Mouse (Mus musculus) heart, embryonic 11.5 days (tissue): ENCODE data around the gene Prkca. TPM values are rescaled to one million over a fixed set of nuclear protein-coding genes. Genes with fewer than 3 reads are reported as not detected.

Experiments
- ATAC-seq: fragments of 200-750 bp; cut with Nextera tagmentation; replicated peaks from 2 replicates; pipeline ENCODE4 v1.8.0; 2017; ENCODE audit warnings: moderate library complexity; ENCODE audit not compliant: insufficient number of reproducible peaks, low FRiP score, low TSS enrichment
- H3K27ac ChIP-seq: fragments of 300-500 bp; sonication (generic); 2 replicates; pipeline ENCODE4 v1.5.1; 2014; ENCODE audit warnings: mild to moderate bottlenecking, low read depth, low read length
- H3K27me3 ChIP-seq: fragments of 300-500 bp; sonication (generic); 2 replicates; pipeline ENCODE4 v1.6.1; 2014; ENCODE audit warnings: mild to moderate bottlenecking, low read length, mixed read lengths; ENCODE audit not compliant: control insufficient read depth, insufficient read depth
- H3K36me3 ChIP-seq: fragments of 300-500 bp; sonication (generic); 2 replicates; pipeline ENCODE4 v1.6.1; 2014; ENCODE audit warnings: mild to moderate bottlenecking, low read length, moderate library complexity, mixed read lengths; ENCODE audit not compliant: control insufficient read depth, insufficient read depth
- H3K4me1 ChIP-seq: fragments of 300-500 bp; sonication (generic); 2 replicates; pipeline ENCODE4 v1.6.1; 2014; ENCODE audit warnings: low read length; ENCODE audit not compliant: control insufficient read depth, insufficient read depth
- H3K4me2 ChIP-seq: fragments of 300-500 bp; sonication (generic); 2 replicates; pipeline ENCODE4 v1.6.1; 2014; ENCODE audit warnings: mild to moderate bottlenecking, moderate library complexity
- H3K4me3 ChIP-seq: fragments of 300-500 bp; sonication (generic); 2 replicates; pipeline ENCODE4 v1.5.1; 2014; ENCODE audit warnings: low read depth, low read length
- H3K9ac ChIP-seq: fragments of 300-500 bp; sonication (generic); 2 replicates; pipeline ENCODE4 v1.6.1; 2014; ENCODE audit warnings: mild to moderate bottlenecking, low read depth, low read length, moderate library complexity
- H3K9me3 ChIP-seq: fragments of 300-500 bp; sonication (generic); replicated peaks from 2 replicates; pipeline ENCODE4 v1.6.1; 2016; ENCODE audit warnings: low read length; ENCODE audit not compliant: control insufficient read depth
- WGBS: fragments of 180-500 bp; shearing (Covaris S2); extraction: QIAGEN DNeasy Blood & Tissue Kit; methylation state at CpG from one replicate; pipeline ENCODE4 v1.1.7; 2014; ENCODE audit not compliant: insufficient replicate concordance; 5-methylcytosine and 5-hydroxymethylcytosine counted together
- polyA plus RNA-seq: library from polyadenylated mRNA; unstranded; fragments of >200 nt; fragmentation: Nextera tagmentation; extraction: Ambion mirVana; gene quantifications from 2 replicates; pipeline ENCODE4 v1.2.1, GENCODE M21; 2014

The Prkca gene
- polyA plus RNA-seq, 1 experiment from 2014 or later: 16.9 TPM

DNA sequence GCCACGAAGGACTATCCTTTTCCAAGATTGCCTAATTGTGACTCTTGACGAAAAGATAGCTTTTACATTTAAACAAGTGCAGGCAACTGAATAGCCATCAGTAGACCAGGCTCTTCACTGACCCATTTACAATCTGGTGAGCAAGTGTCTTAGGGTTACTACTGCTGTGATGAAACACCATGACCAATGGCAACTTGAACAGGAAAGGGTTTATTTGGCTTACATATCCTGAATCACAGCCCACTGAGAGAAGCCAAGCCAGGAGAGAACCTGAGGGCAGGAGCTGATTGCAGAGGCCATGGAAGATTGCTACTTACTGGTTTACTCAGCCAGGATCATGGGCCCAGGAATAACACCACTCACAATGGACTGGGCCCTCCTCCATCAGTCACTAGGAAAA is 1.6 kb upstream of the Prkca start:
- Histone ChIP-seq H3K27me3 (no peaks in the 10 kb centered on the region), H3K36me3 (no peaks in the 10 kb centered on the region), H3K9ac (no peak overlapping the region), H3K27ac (no peak overlapping the region), H3K4me3 (no peak overlapping the region), H3K9me3 (no peaks in the 10 kb centered on the region), H3K4me1 (peaks cover 15% of the 10 kb centered on the region), H3K4me2 (no peak overlapping the region)
- WGBS: 86% methylated on average over 2 of the region's 2 CpGs
- no peak for ATAC-seq

DNA sequence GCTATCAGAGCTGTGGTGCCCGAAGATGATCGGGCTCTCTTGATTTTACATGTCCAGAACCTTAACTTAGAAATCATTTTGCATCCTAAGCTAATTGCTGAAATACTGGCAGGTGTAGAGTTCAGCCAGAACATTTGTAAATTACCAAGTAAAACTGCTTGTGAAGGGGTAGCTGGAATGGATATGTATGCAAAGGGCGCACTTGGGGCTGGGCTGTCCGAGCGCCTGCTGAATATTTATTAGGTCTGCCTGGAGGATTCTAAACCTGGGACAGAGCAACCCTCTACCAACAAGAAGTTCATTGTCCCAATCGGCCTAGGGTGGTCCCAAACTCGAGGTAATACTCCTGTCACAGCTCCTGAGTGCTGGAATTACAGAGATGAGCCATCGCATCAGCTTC is 1.0 kb upstream of the Prkca start:
- no peak overlapping the region for H3K9ac ChIP-seq
- no peak overlapping the region for H3K27ac ChIP-seq
- H3K4me2 ChIP-seq: peak overlapping the region; percentile 99
- ATAC-seq: no peak
- H3K9me3 ChIP-seq: no peaks in the 10 kb centered on the region
- H3K4me3 ChIP-seq: peak overlapping the region; percentile 88
- H3K4me1 ChIP-seq: peaks cover 15% of the 10 kb centered on the region
- 65% methylated on average over 8 of the region's 8 CpGs for WGBS
- no peaks in the 10 kb centered on the region for H3K27me3 ChIP-seq
- no peaks in the 10 kb centered on the region for H3K36me3 ChIP-seq

DNA sequence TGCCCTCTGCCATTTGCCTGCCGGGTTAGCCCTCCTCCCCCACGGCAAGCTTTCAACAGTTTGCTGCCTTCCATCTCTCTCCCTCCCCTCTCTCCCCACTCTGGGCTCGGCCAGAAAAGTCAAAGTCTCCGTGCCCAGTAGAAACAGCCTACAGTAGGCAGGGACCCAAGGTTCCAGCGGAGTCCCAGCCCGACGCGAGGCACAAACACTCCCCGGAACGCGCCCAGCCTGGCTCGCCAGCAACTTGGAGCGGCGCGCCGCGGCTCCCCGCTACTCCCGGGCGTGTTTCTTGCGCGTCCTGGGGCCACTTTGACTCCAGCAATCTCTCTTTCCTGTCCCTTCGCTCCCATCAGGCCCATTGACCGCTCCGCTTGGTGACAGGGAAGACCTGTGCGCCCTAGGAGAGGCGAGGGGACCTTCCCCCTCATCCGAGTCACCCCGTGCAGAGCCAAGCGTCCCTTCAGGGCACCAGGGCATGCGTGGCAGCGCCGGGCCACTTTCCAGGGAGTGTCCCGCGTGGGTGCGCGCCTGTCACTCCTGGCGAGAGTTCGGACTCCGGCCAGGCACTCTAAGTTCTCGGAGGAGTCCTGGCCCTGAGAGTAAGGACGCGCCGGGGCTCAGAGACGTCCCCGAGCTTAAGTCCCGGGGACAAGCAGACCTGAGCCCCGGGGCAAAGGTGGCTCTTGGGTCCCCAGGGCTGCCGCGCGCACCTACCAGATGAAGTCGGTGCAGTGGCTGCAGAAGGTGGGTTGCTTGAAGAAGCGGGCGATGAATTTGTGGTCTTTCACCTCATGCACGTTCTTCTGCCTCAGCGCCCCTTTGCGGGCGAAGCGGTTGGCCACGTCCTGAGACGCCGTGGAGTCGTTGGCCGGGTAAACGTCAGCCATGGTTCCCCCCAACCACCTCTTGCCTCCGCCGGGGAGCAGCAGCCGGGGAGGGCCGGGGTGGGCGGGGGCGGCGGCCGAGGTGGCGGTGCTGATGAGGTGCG is 653 bp downstream of the Prkca start, which contains the start of gene Apoh:
Gene Apoh, plus strand, starts transcription at position 574 of the 988 bp plus-strand sequence.
- no peaks in the 10 kb centered on the region for H3K27me3 ChIP-seq
- H3K9me3 ChIP-seq: no peaks in the 10 kb centered on the region
- under 1% methylated on average over 71 of the region's 75 CpGs for WGBS
- H3K4me2 ChIP-seq: peak within 1 kb of the TSS; percentile 99
- H3K4me1 ChIP-seq: peaks cover 15% of the 10 kb centered on the region
- H3K9ac ChIP-seq: peak within 1 kb of the TSS; percentile 88
- ATAC-seq: no peak; the same call in none of the 2 replicates
- no peaks in the 10 kb centered on the region for H3K36me3 ChIP-seq
- peak within 1 kb of the TSS; percentile 85 for H3K27ac ChIP-seq
- H3K4me3 ChIP-seq: peak within 1 kb of the TSS; percentile 88

DNA sequence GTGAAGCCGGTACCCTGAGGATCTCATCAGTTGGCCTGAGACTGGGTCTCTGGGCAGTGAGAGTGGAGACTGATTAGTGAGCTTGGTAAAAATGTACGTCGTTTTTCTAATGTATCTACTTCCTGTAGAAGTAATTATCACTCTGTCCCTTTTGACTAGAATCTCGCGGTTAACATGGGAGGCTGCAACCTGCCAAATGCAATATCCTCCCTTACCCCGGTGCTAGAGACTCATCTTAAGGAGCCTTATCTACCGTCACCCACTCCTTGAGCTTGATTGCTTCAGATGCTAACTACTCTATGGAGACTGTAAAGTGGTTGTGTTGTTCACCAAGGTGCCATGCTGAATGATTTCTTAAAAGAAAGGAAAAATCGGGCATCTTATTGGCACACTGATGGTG is 1.9 kb downstream of the Prkca start:
- Histone ChIP-seq H3K4me1 (peaks cover 16% of the 10 kb centered on the region), H3K4me3 (peak overlapping the region; percentile 88), H3K27me3 (no peaks in the 10 kb centered on the region), H3K27ac (no peak overlapping the region), H3K9ac (peak overlapping the region; percentile 43; the same call in 1 of the 2 replicates), H3K36me3 (no peaks in the 10 kb centered on the region), H3K9me3 (no peaks in the 10 kb centered on the region), H3K4me2 (peak overlapping the region; percentile 99)
- ATAC-seq: no peak
- 21% methylated on average over 8 of the region's 8 CpGs for WGBS

DNA sequence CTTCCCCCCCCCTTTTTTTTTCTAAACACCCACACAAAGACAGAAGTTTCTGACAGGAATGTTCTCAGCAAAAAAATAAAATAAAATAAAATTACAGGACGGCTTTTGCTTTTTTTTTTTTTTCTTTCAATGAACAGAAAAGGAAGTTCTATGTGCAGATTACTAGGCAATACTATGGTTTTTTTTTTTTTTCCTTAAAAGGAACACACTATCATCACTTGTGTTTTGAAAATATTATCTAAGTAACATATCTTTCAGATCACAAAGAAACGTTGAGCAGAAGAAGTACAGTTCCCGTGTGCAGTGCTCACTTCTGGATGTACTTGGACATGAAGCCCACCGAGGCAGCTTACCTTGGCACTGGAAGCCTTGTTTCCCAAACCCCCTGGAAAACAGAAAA is 3.4 kb downstream of the Prkca start:
- no peak overlapping the region for H3K9ac ChIP-seq
- H3K4me2 ChIP-seq: no peak overlapping the region
- no peak overlapping the region for H3K27ac ChIP-seq
- H3K9me3 ChIP-seq: no peaks in the 10 kb centered on the region
- 80% methylated on average over 4 of the region's 4 CpGs for WGBS
- H3K4me1 ChIP-seq: peaks cover 22% of the 10 kb centered on the region
- ATAC-seq: no peak
- no peaks in the 10 kb centered on the region for H3K27me3 ChIP-seq
- no peaks in the 10 kb centered on the region for H3K36me3 ChIP-seq
- no peak overlapping the region for H3K4me3 ChIP-seq

DNA sequence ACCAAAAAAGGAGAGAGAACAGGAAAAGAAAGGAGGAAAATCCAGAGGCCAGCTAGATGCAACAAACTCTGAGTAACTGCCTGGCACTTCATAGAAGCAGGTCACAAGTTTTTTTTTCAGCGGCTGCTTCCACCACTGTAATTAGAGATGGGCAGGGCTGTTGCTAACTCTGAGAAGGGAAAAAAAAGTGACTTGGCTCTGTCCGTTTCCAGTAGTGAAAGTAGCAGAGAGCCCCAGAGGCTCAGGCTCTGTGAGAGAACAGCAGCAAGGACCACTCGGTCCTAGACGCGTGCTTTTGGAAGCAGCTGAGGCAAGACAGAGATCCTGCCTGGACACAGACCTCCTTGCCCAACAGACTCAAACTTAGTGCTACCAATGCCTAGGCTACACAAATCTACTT is 7.3 kb downstream of the Prkca start:
- Histone ChIP-seq H3K4me2 (no peak overlapping the region; the same call in 1 of the 2 replicates), H3K36me3 (no peaks in the 10 kb centered on the region), H3K4me3 (no peak overlapping the region), H3K4me1 (peaks cover 23% of the 10 kb centered on the region), H3K9me3 (no peaks in the 10 kb centered on the region), H3K9ac (no peak overlapping the region), H3K27me3 (no peaks in the 10 kb centered on the region), H3K27ac (peak overlapping the region; percentile 29; the same call in 1 of the 2 replicates)
- 22% methylated on average over 5 of the region's 5 CpGs for WGBS
- no peak for ATAC-seq

DNA sequence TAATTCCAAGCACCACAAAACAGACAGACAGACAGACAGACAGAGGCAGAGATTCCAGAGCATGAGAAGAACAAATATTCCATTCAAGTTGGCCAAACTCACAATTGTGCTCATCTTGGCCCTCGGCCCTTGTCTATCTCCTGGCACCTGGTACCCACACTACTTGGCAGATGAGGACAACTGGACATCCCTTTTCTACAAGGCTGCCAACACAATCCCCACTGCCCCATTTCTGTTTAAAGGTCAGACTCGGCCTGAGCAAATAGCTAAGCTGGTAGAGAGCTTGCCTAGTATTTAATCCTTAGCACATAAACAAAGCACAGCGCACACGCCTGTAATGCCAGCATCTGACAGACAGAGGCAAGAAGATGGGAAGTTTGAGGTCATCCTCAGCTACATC is 8.2 kb downstream of the Prkca start:
- 92% methylated on average over 4 of the region's 4 CpGs for WGBS
- ATAC-seq: no peak

DNA sequence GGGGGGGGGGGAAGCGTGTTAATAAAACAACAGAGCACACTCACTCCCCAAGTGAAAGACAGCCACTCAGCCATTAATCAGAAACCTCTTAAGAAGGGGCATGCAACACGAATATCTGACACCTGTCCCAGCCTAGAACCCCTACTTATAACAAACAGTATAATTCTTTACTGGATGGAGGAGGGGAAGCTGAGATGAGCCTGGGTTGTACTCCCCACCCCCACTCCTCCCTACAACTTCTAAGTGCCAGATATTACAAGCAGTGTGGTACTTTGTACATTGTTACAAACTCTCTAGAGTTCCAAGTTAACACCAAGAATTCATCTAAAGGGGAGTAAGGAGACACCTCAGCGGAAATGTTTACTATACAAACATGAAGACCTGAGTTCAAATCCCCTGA is 9.1 kb downstream of the Prkca start:
- no peaks in the 10 kb centered on the region for H3K9me3 ChIP-seq
- H3K4me1 ChIP-seq: peaks cover 20% of the 10 kb centered on the region
- no peak overlapping the region for H3K9ac ChIP-seq
- H3K27ac ChIP-seq: no peak overlapping the region
- no peak overlapping the region for H3K4me2 ChIP-seq
- no peak overlapping the region for H3K4me3 ChIP-seq
- H3K27me3 ChIP-seq: no peaks in the 10 kb centered on the region
- no peak for ATAC-seq
- WGBS: 53% methylated on average over 3 of the region's 3 CpGs
- no peaks in the 10 kb centered on the region for H3K36me3 ChIP-seq

More for the DNA sequence above, 8.2 kb downstream of the Prkca start:
- Histone ChIP-seq H3K4me2 (no peak overlapping the region), H3K9me3 (no peaks in the 10 kb centered on the region), H3K27ac (no peak overlapping the region), H3K4me3 (no peak overlapping the region), H3K4me1 (peaks cover 20% of the 10 kb centered on the region), H3K9ac (no peak overlapping the region), H3K27me3 (no peaks in the 10 kb centered on the region), H3K36me3 (no peaks in the 10 kb centered on the region)
